Mouse (Mus musculus): ENCODE data around the gene Inpp5a.

GRCm38 (mm10) chr7:139390926-139391325, 2.0 kb downstream of the Inpp5a start:
- TF ChIP-seq CTCF (IDR thresholded peaks at IDR 0.05; ENCODE audit: low read depth) (no peak), EP300 (optimal IDR thresholded peaks at IDR 0.05) (no peak)
